Mouse (Mus musculus): ENCODE measurements around the gene Esam.

Esam gene

GRCm38 (mm10) chr9:37530888-37531705 is 3.2 kb downstream of the Esam start:
- DNase-seq (ENCODE audit: low read depth), result peak; percentile 67

- DNase-seq (ENCODE audit: low read depth), result no peak
Observed at GRCm38 (mm10) chr9:37536851-37537250, 9.0 kb downstream of the Esam start.

- no peak for DNase-seq (ENCODE audit: low read depth)
Observed at GRCm38 (mm10) chr9:37537658-37538250, 9.9 kb downstream of the Esam start.

GRCm38 (mm10) chr9:37539170-37540025 is 11.5 kb downstream of the Esam start, which contains the start of gene Vsig2:
Gene Vsig2 (plus strand): TSS chr9:37539255.
- DNase-seq (ENCODE audit: low read depth), result no peak

- DNase-seq (ENCODE audit: low read depth), result no peak
Observed at GRCm38 (mm10) chr9:37540226-37540625, 12.3 kb downstream of the Esam start.

- no peak for DNase-seq (ENCODE audit: low read depth)
Observed at GRCm38 (mm10) chr9:37540701-37541575, 13.1 kb downstream of the Esam start.

GRCm38 (mm10) chr9:37541851-37542642 is 14.2 kb downstream of the Esam start:
- peak; percentile 33 for DNase-seq (ENCODE audit: low read depth)

GRCm38 (mm10) chr9:37543869-37544440 is 16.1 kb downstream of the Esam start:
- DNase-seq (ENCODE audit: low read depth), result no peak

- no peak for DNase-seq (ENCODE audit: low read depth)
Observed at GRCm38 (mm10) chr9:37544447-37545165, 16.7 kb downstream of the Esam start.

GRCm38 (mm10) chr9:37545166-37545610 is 17.3 kb downstream of the Esam start:
- DNase-seq (ENCODE audit: low read depth), result no peak

GRCm38 (mm10) chr9:37545847-37546452 is 18.1 kb downstream of the Esam start:
- no peak for DNase-seq (ENCODE audit: low read depth)

- peak; percentile 44 for DNase-seq (ENCODE audit: low read depth)
Observed at GRCm38 (mm10) chr9:37546889-37547288, 19.0 kb downstream of the Esam start.

GRCm38 (mm10) chr9:37550435-37550834 is 22.6 kb downstream of the Esam start:
- no peak for DNase-seq (ENCODE audit: low read depth)

- peak; percentile 73 for DNase-seq (ENCODE audit: low read depth)
Observed at GRCm38 (mm10) chr9:37551751-37552531, 24.1 kb downstream of the Esam start.

- DNase-seq (ENCODE audit: low read depth), result peak; percentile 91
Observed at GRCm38 (mm10) chr9:37552536-37553293, 24.8 kb downstream of the Esam start, which contains the start of gene Nrgn. Gene Nrgn (minus strand): TSS chr9:37552904.

- peak; percentile 98 for DNase-seq (ENCODE audit: low read depth)
Observed at GRCm38 (mm10) chr9:37554279-37554678, 26.4 kb downstream of the Esam start.
